ENCODE assay signal across 16 mouse cellular contexts in genomic region chr17:79969500-79969972, GRCm38 (mm10).
DNase-seq lines count a peak whose midpoint lies in the region; ATAC-seq and TF ChIP-seq lines count a peak whose summit lies in the region.
"Had no signal": no experiment of that assay in that cellular context is flagged by ENCODE, and none has a peak within 500 bp of the region (broad histone marks: within the 10 kb centered on the region; RNA-seq: fewer than 3 reads in every experiment).

No protein-coding gene starts in this region.

- intact Hi-C loops in heart, adult 2 months (cut with DNase I), result no loop called here
- intact Hi-C loops in left cerebral cortex, adult 2 months (cut with DNase I), result no loop called here

- H3K27me3 ChIP-seq in heart, embryonic 12.5 days (replicated peaks), result 0 out of 2 replicates have a peak, but pooled peaks cover 3% of the 10 kb centered on the region
- no peaks in the 10 kb centered on the region for H3K27me3 ChIP-seq in heart, adult 2 months (ENCODE audit: control insufficient read depth, insufficient read depth, low read length)
- H3K27me3 ChIP-seq in thymus, adult 2 months (ENCODE audit: control insufficient read depth, insufficient read depth, low read length), result no peaks in the 10 kb centered on the region
- no peaks in the 10 kb centered on the region for H3K27me3 ChIP-seq in intestine, embryonic 15.5 days (replicated peaks)
- H3K27me3 ChIP-seq: neural tube, embryonic 13.5 days had no signal

- H3K4me3 ChIP-seq in heart, embryonic 12.5 days, result no peak overlapping the region
- no peak overlapping the region for H3K4me3 ChIP-seq in heart, adult 2 months
- no peak overlapping the region for H3K4me3 ChIP-seq in thymus, adult 2 months (ENCODE audit: control insufficient read depth, insufficient read depth, low read length)
- no peak overlapping the region for H3K4me3 ChIP-seq in intestine, embryonic 15.5 days (replicated peaks)
- no peak overlapping the region for H3K4me3 ChIP-seq in left cerebral cortex, adult 2 months
- H3K4me3 ChIP-seq: hindbrain, embryonic 12.5 days; neural tube, embryonic 13.5 days had no signal

- WGBS in heart, embryonic 12.5 days, result 18% methylated on average over 7 of the region's 7 CpGs
- WGBS in heart, adult 2 months, result 41% methylated on average over 7 of the region's 7 CpGs
- 35% methylated on average over 7 of the region's 7 CpGs for WGBS in thymus, adult 2 months
- 15% methylated on average over 7 of the region's 7 CpGs for WGBS in intestine, embryonic 15.5 days

- peak overlapping the region; percentile 9; the same call in 1 of the 2 replicates for H3K4me2 ChIP-seq in heart, embryonic 12.5 days
- H3K4me2 ChIP-seq in intestine, embryonic 15.5 days (replicated peaks), result no peak overlapping the region
- H3K4me2 ChIP-seq: hindbrain, embryonic 12.5 days; neural tube, embryonic 13.5 days had no signal

- H3K79me2 ChIP-seq in heart, adult 2 months (replicated peaks; ENCODE audit: control insufficient read depth, insufficient read depth, low read length), result no peaks in the 10 kb centered on the region

- TF ChIP-seq EP300 in heart, adult 2 months (IDR thresholded peaks at IDR 0.05; ENCODE audit: insufficient read depth, low read depth, low read length), result no peak

- TF ChIP-seq POLR2A in heart, adult 2 months (IDR thresholded peaks at IDR 0.05; ENCODE audit: insufficient read depth, low read depth, low read length), result no peak
- no peak for TF ChIP-seq POLR2A in thymus, adult 2 months (IDR thresholded peaks at IDR 0.05; ENCODE audit: control insufficient read depth, extremely low read depth, insufficient read depth, low read length, poor library complexity)

- no peak for TF ChIP-seq CTCF in heart, adult 2 months (IDR thresholded peaks at IDR 0.05)
- TF ChIP-seq CTCF in thymus, adult 2 months (IDR thresholded peaks at IDR 0.05; ENCODE audit: borderline replicate concordance, control insufficient read depth, extremely low read depth, insufficient read depth, low read length, poor library complexity), result no peak
- no peak for TF ChIP-seq CTCF in left cerebral cortex, adult 2 months (IDR thresholded peaks at IDR 0.05)

- H3K27ac ChIP-seq in heart, embryonic 12.5 days (ENCODE audit: poor library complexity, severe bottlenecking), result no peak overlapping the region
- H3K27ac ChIP-seq in heart, adult 2 months, result no peak overlapping the region
- H3K27ac ChIP-seq in thymus, adult 2 months (ENCODE audit: control insufficient read depth, insufficient read depth, low read length), result peak overlapping the region; percentile 57; the same call in 1 of the 2 replicates
- peak overlapping the region; percentile 52 for H3K27ac ChIP-seq in intestine, embryonic 15.5 days
- H3K27ac ChIP-seq in left cerebral cortex, adult 2 months, result no peak overlapping the region
- H3K27ac ChIP-seq: hindbrain, embryonic 12.5 days; macrophage; neural tube, embryonic 13.5 days had no signal

- H3K9ac ChIP-seq in heart, embryonic 12.5 days, result no peak overlapping the region
- H3K9ac ChIP-seq in heart, adult 2 months (ENCODE audit: low read depth, low read length), result no peak overlapping the region
- H3K9ac ChIP-seq in intestine, embryonic 15.5 days, result no peak overlapping the region
- H3K9ac ChIP-seq: hindbrain, embryonic 12.5 days; neural tube, embryonic 13.5 days had no signal

- DNase-seq in heart, adult 2 months, result no peak
- DNase-seq in thymus, adult 2 months, result no peak
- no peak for DNase-seq in thymus, adult 18-20 months
- DNase-seq in left cerebral cortex, adult 2 months (ENCODE audit: extremely low spot score in 1 of 2, low spot score in 2 of 2), result no peak
- no peak for DNase-seq in adrenal gland, adult 2 months
- DNase-seq in kidney, postnatal 14 days, result no peak
- DNase-seq: adrenal gland, postnatal 25 days; kidney, adult 8-10 months; left cerebral cortex, postnatal 4 days had no signal

- H3K36me3 ChIP-seq in heart, embryonic 12.5 days, result no peaks in the 10 kb centered on the region
- no peaks in the 10 kb centered on the region for H3K36me3 ChIP-seq in heart, adult 2 months (ENCODE audit: control insufficient read depth, insufficient read depth, low read length)
- H3K36me3 ChIP-seq in thymus, adult 2 months (ENCODE audit: control insufficient read depth, insufficient read depth, low read length), result no peaks in the 10 kb centered on the region
- H3K36me3 ChIP-seq in intestine, embryonic 15.5 days, result no peaks in the 10 kb centered on the region
- H3K36me3 ChIP-seq: hindbrain, embryonic 12.5 days; neural tube, embryonic 13.5 days had no signal

- no peaks in the 10 kb centered on the region for H3K9me3 ChIP-seq in heart, embryonic 12.5 days (replicated peaks)
- H3K9me3 ChIP-seq in intestine, embryonic 15.5 days, result no peaks in the 10 kb centered on the region
- H3K9me3 ChIP-seq: hindbrain, embryonic 12.5 days; neural tube, embryonic 13.5 days had no signal

- ATAC-seq in heart, embryonic 12.5 days (ENCODE audit: insufficient number of reproducible peaks, low FRiP score), result no peak
- ATAC-seq in intestine, embryonic 15.5 days, result peak; percentile 42
- ATAC-seq: midbrain, embryonic 16.5 days; Patski had no signal

- peaks cover 14% of the 10 kb centered on the region for H3K4me1 ChIP-seq in heart, embryonic 12.5 days (replicated peaks)
- H3K4me1 ChIP-seq in heart, adult 2 months (ENCODE audit: control insufficient read depth, insufficient read depth, low read length), result no peaks in the 10 kb centered on the region
- H3K4me1 ChIP-seq in thymus, adult 2 months (replicated peaks; ENCODE audit: control insufficient read depth, insufficient read depth, low read length), result peaks cover 55% of the 10 kb centered on the region
- peaks cover 21% of the 10 kb centered on the region for H3K4me1 ChIP-seq in intestine, embryonic 15.5 days (replicated peaks)
- H3K4me1 ChIP-seq: neural tube, embryonic 13.5 days had no signal

Comparison
In these comparisons a context has a peak if more than half of its experiments do, and no peak if none do; other contexts are left out.
1. H3K27ac ChIP-seq: peak in thymus, adult 2 months (single experiment) and intestine, embryonic 15.5 days (single experiment); none in heart, embryonic 12.5 days (single experiment), heart, adult 2 months (single experiment) and left cerebral cortex, adult 2 months (single experiment).